ENCODE assay signal across 19 mouse cellular contexts in genomic region chr8:47230057-47230456, GRCm38 (mm10).
"Had no signal": no experiment of that assay in that cellular context is flagged by ENCODE, and none has a peak within 500 bp of the region (broad histone marks: within the 10 kb centered on the region; RNA-seq: fewer than 3 reads in every experiment).

No protein-coding gene starts in this region.

- ATAC-seq: liver, postnatal 0 days; midbrain, embryonic 15.5 days had no signal

- H3K4me1 ChIP-seq: lung, embryonic 15.5 days; midbrain, embryonic 15.5 days; stomach, embryonic 15.5 days had no signal

- H3K27ac ChIP-seq: kidney, postnatal 0 days; limb, embryonic 12.5 days; limb, embryonic 15.5 days; liver, embryonic 14.5 days; lung, embryonic 15.5 days; midbrain, embryonic 12.5 days; midbrain, embryonic 15.5 days; neural tube, embryonic 12.5 days; neural tube, embryonic 15.5 days; stomach, embryonic 15.5 days had no signal

- DNase-seq: kidney, adult 2 months; kidney, postnatal 25 days; left cerebral cortex, postnatal 4 days; liver, postnatal 0 days; lung, postnatal 14 days; right cerebral cortex, adult 18-20 months; right cerebral cortex, postnatal 14 days; spleen, adult 18-20 months; thymus, postnatal 25 days had no signal

- H3K36me3 ChIP-seq: limb, embryonic 12.5 days; limb, embryonic 15.5 days; lung, embryonic 15.5 days; midbrain, embryonic 15.5 days; neural tube, embryonic 12.5 days; neural tube, embryonic 15.5 days; stomach, embryonic 15.5 days had no signal

- H3K27me3 ChIP-seq: limb, embryonic 12.5 days; limb, embryonic 15.5 days; lung, embryonic 15.5 days; midbrain, embryonic 12.5 days; midbrain, embryonic 15.5 days; neural tube, embryonic 12.5 days; neural tube, embryonic 15.5 days; stomach, embryonic 15.5 days had no signal

- H3K4me3 ChIP-seq: limb, embryonic 12.5 days; limb, embryonic 15.5 days; lung, embryonic 15.5 days; midbrain, embryonic 12.5 days; midbrain, embryonic 15.5 days; neural tube, embryonic 12.5 days; neural tube, embryonic 15.5 days; stomach, embryonic 15.5 days had no signal

- H3K9me3 ChIP-seq: limb, embryonic 12.5 days; limb, embryonic 15.5 days; lung, embryonic 15.5 days; midbrain, embryonic 12.5 days; midbrain, embryonic 15.5 days; neural tube, embryonic 12.5 days; neural tube, embryonic 15.5 days; stomach, embryonic 15.5 days had no signal
